Mouse (Mus musculus) adrenal gland, postnatal 10 days (tissue): Measurements from ENCODE around the gene Nedd8. TPM values are rescaled to one million over a fixed set of nuclear protein-coding genes. Genes with fewer than 3 reads are reported as not detected.

Source experiments
- DNase-seq: peaks from one replicate; pipeline ENCODE4 v3.0.0; 2021; ENCODE audit warnings: mixed read lengths
- total RNA-seq, 2 experiments: library from RNA; stranded (reverse); gene quantifications; 2 replicates each; pipeline ENCODE4 v1.2.3; 2021

Nedd8 gene
- total RNA-seq, 2 experiments from 2014 or later: 280 to 307 TPM

- DNase-seq: no peak
These were observed 465 bp downstream of the Nedd8 start for GRCm38 (mm10) chr14:55671486-55671832.

- no peak for DNase-seq
These were observed 11.3 kb downstream of the Nedd8 start for GRCm38 (mm10) chr14:55660636-55661035.

- DNase-seq: peak; percentile 87
These were observed 11.9 kb downstream of the Nedd8 start, which contains the start of gene Mdp1 for GRCm38 (mm10) chr14:55659960-55660573. Gene Mdp1 (minus strand): TSS chr14:55660508.

GRCm38 (mm10) chr14:55658011-55658410, 13.9 kb downstream of the Nedd8 start:
- DNase-seq: peak; percentile 70

- DNase-seq: no peak
These were observed 15.0 kb downstream of the Nedd8 start for GRCm38 (mm10) chr14:55656935-55657334.

GRCm38 (mm10) chr14:55651528-55651927, 20.4 kb downstream of the Nedd8 start:
- DNase-seq: no peak

GRCm38 (mm10) chr14:55649884-55650283, 22.0 kb downstream of the Nedd8 start, which contains the start of gene Tssk4:
Gene Tssk4 (plus strand): TSS chr14:55650184.
- no peak for DNase-seq

- DNase-seq: peak; percentile 29
These were observed 27.5 kb downstream of the Nedd8 start for GRCm38 (mm10) chr14:55644261-55644888.

GRCm38 (mm10) chr14:55643060-55643907, 28.6 kb downstream of the Nedd8 start, which contains the start of gene Tm9sf1:
Gene Tm9sf1 (minus strand): TSS chr14:55643806.
- DNase-seq: peak; percentile 89

- no peak for DNase-seq
These were observed 29.3 kb downstream of the Nedd8 start for GRCm38 (mm10) chr14:55642679-55643059.

- DNase-seq: no peak
These were observed 30.6 kb downstream of the Nedd8 start for GRCm38 (mm10) chr14:55641291-55641690.

GRCm38 (mm10) chr14:55640816-55641215, 31.1 kb downstream of the Nedd8 start:
- no peak for DNase-seq

- DNase-seq: no peak
These were observed 34.1 kb downstream of the Nedd8 start, which contains the start of gene Gm49378 for GRCm38 (mm10) chr14:55637795-55638194. Gene Gm49378 (minus strand): TSS chr14:55637895.

- peak; percentile 93 for DNase-seq
These were observed 36.4 kb downstream of the Nedd8 start, which contains the start of gene Ipo4 for GRCm38 (mm10) chr14:55635523-55636007. Gene Ipo4 (minus strand): TSS chr14:55635957.

- DNase-seq: peak; percentile 54
These were observed 36.9 kb downstream of the Nedd8 start for GRCm38 (mm10) chr14:55634874-55635522.

- peak; percentile 74 for DNase-seq
These were observed 42.6 kb downstream of the Nedd8 start for GRCm38 (mm10) chr14:55629312-55629711.

- no peak for DNase-seq
These were observed 43.7 kb downstream of the Nedd8 start for GRCm38 (mm10) chr14:55628077-55628827.

GRCm38 (mm10) chr14:55618486-55619195, 53.3 kb downstream of the Nedd8 start:
- no peak for DNase-seq

GRCm38 (mm10) chr14:55617822-55618221, 54.1 kb downstream of the Nedd8 start, which contains the start of gene Rec8:
Gene Rec8 (plus strand): TSS chr14:55618037.
- peak; percentile 44 for DNase-seq

GRCm38 (mm10) chr14:55616844-55617243, 55.1 kb downstream of the Nedd8 start:
- no peak for DNase-seq

GRCm38 (mm10) chr14:55615876-55616275, 56.0 kb downstream of the Nedd8 start:
- no peak for DNase-seq
